Mouse (Mus musculus) thymus, postnatal 36 days (tissue): ENCODE measurements around the gene Kcnq2.

Experiments used
- DNase-seq, 2 experiments: peaks; one replicate each; pipeline ENCODE4 v3.0.0; 2022; ENCODE audit warnings: mixed read lengths in 2 of 2

Kcnq2 gene

GRCm38 (mm10) chr2:181134591-181135445, at the start of gene Kcnq2:
Gene Kcnq2, minus strand, starts transcription at chr2:181135300.
- no peak for DNase-seq

GRCm38 (mm10) chr2:181180898-181181297, 45.8 kb upstream of the Kcnq2 start:
- DNase-seq: no peak

- no peak for DNase-seq
Observed at GRCm38 (mm10) chr2:181178471-181178870, 43.4 kb upstream of the Kcnq2 start.

GRCm38 (mm10) chr2:181178015-181178414, 42.9 kb upstream of the Kcnq2 start:
- DNase-seq: no peak

GRCm38 (mm10) chr2:181174646-181175045, 39.5 kb upstream of the Kcnq2 start:
- no peak for DNase-seq

GRCm38 (mm10) chr2:181166469-181166868, 31.4 kb upstream of the Kcnq2 start:
- DNase-seq: no peak

GRCm38 (mm10) chr2:181160821-181161220, 25.7 kb upstream of the Kcnq2 start:
- no peak for DNase-seq

GRCm38 (mm10) chr2:181159771-181160170, 24.7 kb upstream of the Kcnq2 start:
- no peak for DNase-seq

- no peak for DNase-seq
Observed at GRCm38 (mm10) chr2:181159091-181159514, 24.0 kb upstream of the Kcnq2 start.

- DNase-seq: no peak
Observed at GRCm38 (mm10) chr2:181158471-181158870, 23.4 kb upstream of the Kcnq2 start.

- no peak for DNase-seq
Observed at GRCm38 (mm10) chr2:181157716-181158302, 22.7 kb upstream of the Kcnq2 start.

- no peak for DNase-seq
Observed at GRCm38 (mm10) chr2:181157180-181157579, 22.1 kb upstream of the Kcnq2 start.

- no peak for DNase-seq
Observed at GRCm38 (mm10) chr2:181156248-181157121, 21.4 kb upstream of the Kcnq2 start, which contains the start of gene Eef1a2. Gene Eef1a2, minus strand, starts transcription at chr2:181157014.

GRCm38 (mm10) chr2:181155801-181156200, 20.7 kb upstream of the Kcnq2 start:
- no peak for DNase-seq

GRCm38 (mm10) chr2:181154831-181155415, 19.8 kb upstream of the Kcnq2 start:
- no peak for DNase-seq

- DNase-seq: no peak
Observed at GRCm38 (mm10) chr2:181154361-181154760, 19.3 kb upstream of the Kcnq2 start.

GRCm38 (mm10) chr2:181153837-181154236, 18.7 kb upstream of the Kcnq2 start:
- peak in 1 of 2 experiments; percentile 12 for DNase-seq

- no peak for DNase-seq
Observed at GRCm38 (mm10) chr2:181153131-181153530, 18.0 kb upstream of the Kcnq2 start.

- DNase-seq: no peak
Observed at GRCm38 (mm10) chr2:181152701-181153100, 17.6 kb upstream of the Kcnq2 start.

- DNase-seq: no peak
Observed at GRCm38 (mm10) chr2:181150281-181150680, 15.2 kb upstream of the Kcnq2 start.

GRCm38 (mm10) chr2:181148318-181148955, 13.3 kb upstream of the Kcnq2 start:
- DNase-seq: no peak
